Mouse (Mus musculus): Measurements from ENCODE around the gene F8. TPM values are rescaled to one million over a fixed set of nuclear protein-coding genes. Genes with fewer than 3 reads are reported as not detected.

Gene F8
- polyA plus RNA-seq (2016; fragmentation: Nextera tagmentation; extraction: Ambion mirVana): 0.69 and 0.74 TPM in 2 replicates

DNA sequence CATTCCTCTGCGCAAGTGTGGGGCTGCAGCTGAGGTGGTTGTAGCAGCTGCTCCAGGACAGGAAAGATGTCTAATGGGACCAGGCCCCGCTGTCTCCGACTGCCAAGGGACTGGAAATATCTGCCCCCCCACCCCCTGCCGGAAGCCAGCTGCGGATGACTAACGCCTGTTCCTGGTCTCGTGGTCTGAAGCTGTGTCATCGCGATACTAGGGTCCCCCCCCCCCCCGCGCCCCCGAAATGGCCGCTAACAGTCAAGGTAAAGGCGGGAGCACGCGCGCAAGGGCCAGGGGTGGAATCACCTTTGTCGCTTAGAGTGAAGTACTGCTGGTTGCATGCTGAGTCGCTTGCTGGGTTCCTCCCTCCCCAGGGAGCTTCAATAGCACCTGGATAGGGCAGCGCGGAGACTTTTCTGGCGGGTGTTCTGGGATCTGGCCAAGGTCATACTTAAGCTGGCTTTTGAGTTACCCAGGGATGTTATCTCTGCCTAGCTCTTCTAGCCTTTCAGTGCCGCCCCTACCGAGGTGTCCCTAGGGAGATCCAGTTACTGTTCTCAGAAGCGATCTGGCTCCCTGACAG is at the start of gene F8, which contains the start of gene Fundc2:
Gene F8, minus strand, starts transcription at position 421 of the 577 bp plus-strand sequence.
Gene Fundc2, plus strand, starts transcription at position 205 of the 577 bp plus-strand sequence.
- no peaks in the 10 kb centered on the region for H3K27me3 ChIP-seq (ENCODE audit: poor library complexity, severe bottlenecking)
- no peaks in the 10 kb centered on the region for H3K36me3 ChIP-seq (replicated peaks)
- WGBS: 15% methylated on average over 22 of the region's 25 CpGs
- DNase-seq (ENCODE audit: extremely low spot score, low spot score): peak; percentile 76
- no peaks in the 10 kb centered on the region for H3K4me1 ChIP-seq
- H3K27ac ChIP-seq: peak within 1 kb of the TSS; percentile 87
- H3K9me3 ChIP-seq: no peaks in the 10 kb centered on the region
- peak within 1 kb of the TSS; percentile 56 for H3K4me3 ChIP-seq

DNA sequence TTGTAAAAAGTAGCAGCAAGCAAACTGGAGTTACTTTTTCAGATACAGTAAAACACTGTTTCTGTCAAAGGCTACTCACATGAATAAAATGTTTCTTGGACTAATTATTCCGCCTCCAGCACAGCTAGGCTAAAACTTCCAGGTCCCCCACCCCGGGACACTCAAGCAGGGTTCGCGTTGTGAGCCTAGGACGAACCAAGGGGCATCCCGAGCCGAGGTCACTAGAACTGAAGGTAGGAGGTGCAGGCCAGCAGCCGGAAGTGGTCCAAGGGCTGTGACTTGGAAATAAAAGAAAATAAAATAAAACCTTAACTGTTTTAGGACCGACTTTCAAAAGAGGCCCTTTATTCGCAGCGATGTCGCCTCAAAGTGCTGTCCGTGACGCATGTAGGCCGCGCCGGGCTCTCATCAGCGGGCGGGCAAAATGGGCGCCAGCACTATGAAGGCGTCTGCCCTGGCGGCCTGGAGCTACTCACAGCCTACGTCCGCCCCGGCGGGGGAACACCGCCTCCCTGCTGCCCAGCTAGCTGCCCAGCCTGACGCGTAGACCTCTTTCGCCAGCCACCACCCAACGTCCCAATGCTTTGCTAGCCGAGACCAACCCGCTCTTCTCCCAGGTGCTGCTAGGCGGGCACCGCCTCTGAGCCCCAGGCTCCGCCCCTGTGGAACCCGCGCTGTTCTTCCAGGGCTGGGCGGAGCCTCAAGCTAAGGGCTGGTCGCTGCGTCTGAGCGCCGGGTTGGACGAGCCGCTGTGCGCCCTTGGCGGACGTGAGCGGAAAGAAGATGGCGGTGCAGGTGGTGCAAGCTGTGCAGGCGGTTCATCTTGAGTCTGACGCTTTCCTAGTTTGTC is 33.7 kb upstream of the F8 start, which contains the start of the genes Cmc4, Mtcp1 and Brcc3:
Gene Cmc4, minus strand, starts transcription at position 649 of the 850 bp plus-strand sequence.
Gene Mtcp1, minus strand, starts transcription at position 653 of the 850 bp plus-strand sequence.
Gene Brcc3, plus strand, starts transcription at position 693 of the 850 bp plus-strand sequence.
- H3K36me3 ChIP-seq (replicated peaks): peaks cover 4% of the 10 kb centered on the region; the same call in 1 of the 2 replicates

DNA sequence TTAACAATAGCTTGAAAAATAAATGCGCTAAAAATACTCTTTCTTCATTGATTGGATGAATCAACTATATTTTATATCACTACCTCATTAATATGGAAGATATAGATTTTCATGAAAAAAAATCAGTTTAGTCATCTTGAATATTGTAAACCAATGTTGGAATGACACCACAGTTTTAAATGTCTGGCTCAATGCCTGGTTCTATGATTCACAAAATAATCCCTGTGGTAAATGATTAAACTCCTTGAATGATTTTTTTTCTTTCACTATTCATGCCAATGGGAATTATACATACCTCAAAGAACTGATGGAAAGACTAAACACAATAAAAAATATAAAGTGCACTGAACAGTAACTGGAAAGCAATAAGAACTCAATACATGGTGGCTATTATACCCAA is 27.3 kb upstream of the F8 start:
- Histone ChIP-seq H3K4me1 (no peaks in the 10 kb centered on the region), H3K36me3 (replicated peaks) (no peaks in the 10 kb centered on the region), H3K4me3 (no peak overlapping the region), H3K27ac (no peak overlapping the region), H3K9me3 (no peaks in the 10 kb centered on the region), H3K27me3 (ENCODE audit: poor library complexity, severe bottlenecking) (no peaks in the 10 kb centered on the region)
- DNase-seq (ENCODE audit: extremely low spot score, low spot score): no peak
- WGBS: 84% methylated on average over 1 of the region's 1 CpGs

More for the DNA sequence above, 33.7 kb upstream of the F8 start, which contains the start of the genes Cmc4, Mtcp1 and Brcc3:
- WGBS: 11% methylated on average over 52 of the region's 52 CpGs
- H3K4me1 ChIP-seq: 0 out of 2 replicates have a peak, but pooled peaks cover 3% of the 10 kb centered on the region
- no peaks in the 10 kb centered on the region for H3K27me3 ChIP-seq (ENCODE audit: poor library complexity, severe bottlenecking)
- DNase-seq (ENCODE audit: extremely low spot score, low spot score): peak; percentile 82
- H3K27ac ChIP-seq: peak within 1 kb of the TSS; percentile 90
- no peaks in the 10 kb centered on the region for H3K9me3 ChIP-seq
- H3K4me3 ChIP-seq: peak within 1 kb of the TSS; percentile 57

DNA sequence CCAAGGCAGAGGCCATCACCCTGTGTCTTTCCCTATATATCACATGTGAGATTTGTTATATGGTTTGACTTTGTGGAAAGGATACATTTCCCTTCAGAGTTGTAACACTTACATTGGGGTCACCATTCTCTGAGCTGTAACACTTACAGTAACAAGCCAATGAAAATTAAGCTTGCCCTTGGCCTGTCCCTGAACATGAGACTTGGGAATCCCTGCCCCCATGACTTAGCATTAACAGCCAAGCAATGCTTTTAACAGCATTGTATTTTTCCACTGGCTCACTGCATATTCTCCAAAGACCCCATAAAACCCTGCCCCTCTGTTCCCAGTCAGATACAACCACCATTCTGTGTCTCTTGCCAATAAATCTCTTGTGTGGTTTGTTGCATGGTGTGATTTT is 20.9 kb upstream of the F8 start:
- Histone ChIP-seq H3K36me3 (replicated peaks) (0 out of 2 replicates have a peak, but pooled peaks cover 2% of the 10 kb centered on the region), H3K4me1 (no peaks in the 10 kb centered on the region), H3K27me3 (ENCODE audit: poor library complexity, severe bottlenecking) (no peaks in the 10 kb centered on the region), H3K4me3 (no peak overlapping the region), H3K9me3 (no peaks in the 10 kb centered on the region), H3K27ac (no peak overlapping the region)
- no peak for DNase-seq (ENCODE audit: extremely low spot score, low spot score)

DNA sequence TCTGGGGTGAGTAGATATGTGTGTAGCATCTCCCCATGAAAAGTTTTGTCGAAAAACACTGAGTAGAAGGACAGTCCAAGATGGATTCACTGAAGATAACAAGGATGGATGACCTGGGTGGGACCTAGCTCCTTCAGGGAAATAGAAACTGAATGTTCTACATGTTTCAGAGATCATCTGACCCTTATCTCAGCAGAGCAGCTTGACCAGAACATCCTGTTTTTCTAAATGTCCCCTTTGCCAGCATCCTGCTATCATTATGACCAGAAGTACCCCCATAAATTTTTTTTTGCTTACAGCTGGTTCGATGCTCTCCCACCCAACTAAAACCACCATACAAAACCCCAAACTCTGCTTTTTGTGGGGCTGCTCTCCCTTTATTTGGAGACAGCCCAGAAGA is 20.3 kb upstream of the F8 start:
- Histone ChIP-seq H3K27me3 (ENCODE audit: poor library complexity, severe bottlenecking) (no peaks in the 10 kb centered on the region), H3K4me3 (no peak overlapping the region), H3K4me1 (no peaks in the 10 kb centered on the region), H3K36me3 (replicated peaks) (0 out of 2 replicates have a peak, but pooled peaks cover 2% of the 10 kb centered on the region), H3K9me3 (no peaks in the 10 kb centered on the region), H3K27ac (no peak overlapping the region)
- DNase-seq (ENCODE audit: extremely low spot score, low spot score): no peak
- WGBS: 83% methylated on average over 2 of the region's 2 CpGs

DNA sequence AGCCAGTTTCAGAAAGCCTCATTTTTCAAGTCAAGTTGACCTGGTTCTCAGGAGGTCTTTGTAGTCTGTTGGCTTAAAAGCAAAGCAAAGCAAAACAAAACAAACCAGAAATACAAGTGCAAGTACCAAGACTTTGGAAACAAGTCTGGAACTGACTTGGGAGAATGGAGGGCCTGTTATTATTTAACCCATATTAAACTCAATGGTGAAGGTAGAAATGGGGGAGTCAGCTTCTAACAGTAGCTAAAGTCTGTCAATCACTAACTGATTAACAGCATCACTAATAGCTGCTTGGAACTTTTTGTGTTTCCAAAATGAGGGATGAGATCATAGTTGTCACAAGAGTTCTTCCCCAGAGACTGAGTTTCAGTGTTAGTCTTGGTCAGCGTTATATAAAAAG is 17.1 kb upstream of the F8 start:
- 90% methylated on average over 1 of the region's 1 CpGs for WGBS
- Histone ChIP-seq H3K27ac (no peak overlapping the region), H3K9me3 (no peaks in the 10 kb centered on the region), H3K27me3 (ENCODE audit: poor library complexity, severe bottlenecking) (no peaks in the 10 kb centered on the region), H3K4me1 (no peaks in the 10 kb centered on the region), H3K36me3 (replicated peaks) (peaks cover 7% of the 10 kb centered on the region; the same call in 1 of the 2 replicates), H3K4me3 (no peak overlapping the region)
- no peak for DNase-seq (ENCODE audit: extremely low spot score, low spot score)

DNA sequence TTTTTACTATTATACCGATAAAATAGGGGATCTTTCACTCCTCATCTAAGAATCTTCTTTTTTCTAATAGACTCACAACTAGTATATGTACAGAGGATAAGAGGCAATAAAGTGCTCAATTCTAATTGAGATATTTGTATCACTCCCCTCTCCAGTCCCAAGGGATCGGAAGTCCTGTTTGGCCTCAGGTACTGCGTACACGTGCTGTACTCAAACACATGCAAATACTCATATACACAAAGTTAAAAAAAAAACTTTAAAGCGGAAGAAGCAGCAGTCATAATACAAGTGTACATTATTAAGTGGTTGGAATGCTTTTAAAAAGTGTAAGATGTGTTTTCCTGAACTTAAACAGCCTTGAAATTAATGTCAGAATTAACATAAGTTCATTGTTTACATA is 716 bp downstream of the F8 start:
- H3K27ac ChIP-seq: peak overlapping the region; percentile 87
- H3K36me3 ChIP-seq (replicated peaks): no peaks in the 10 kb centered on the region
- H3K4me1 ChIP-seq: no peaks in the 10 kb centered on the region
- H3K9me3 ChIP-seq: no peaks in the 10 kb centered on the region
- no peak for DNase-seq (ENCODE audit: extremely low spot score, low spot score)
- H3K27me3 ChIP-seq (ENCODE audit: poor library complexity, severe bottlenecking): no peaks in the 10 kb centered on the region
- peak overlapping the region; percentile 56 for H3K4me3 ChIP-seq
- WGBS: 74% methylated on average over 5 of the region's 5 CpGs

DNA sequence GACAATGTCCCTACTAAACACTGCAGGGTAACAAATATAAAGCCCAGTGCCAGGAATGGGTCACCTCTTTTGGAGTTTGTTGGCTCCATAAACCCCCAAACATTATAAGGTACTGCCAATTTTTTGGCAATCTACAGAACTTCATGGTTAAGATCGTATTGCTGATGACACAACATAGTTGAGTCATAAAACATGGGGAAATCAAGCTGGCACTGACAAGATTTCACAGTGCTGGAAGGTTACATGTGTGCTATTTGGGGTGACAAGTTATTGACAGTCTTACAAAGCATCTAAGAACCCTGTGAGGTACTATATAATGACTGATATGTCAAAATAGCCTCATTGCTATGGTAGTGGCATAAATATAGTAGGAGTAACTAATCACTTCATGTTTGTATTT is 1.2 kb downstream of the F8 start:
- H3K9me3 ChIP-seq: no peaks in the 10 kb centered on the region
- WGBS: 86% methylated on average over 1 of the region's 1 CpGs
- no peaks in the 10 kb centered on the region for H3K4me1 ChIP-seq
- no peak overlapping the region for H3K4me3 ChIP-seq
- no peak for DNase-seq (ENCODE audit: extremely low spot score, low spot score)
- no peak overlapping the region for H3K27ac ChIP-seq
- no peaks in the 10 kb centered on the region for H3K36me3 ChIP-seq (replicated peaks)
- H3K27me3 ChIP-seq (ENCODE audit: poor library complexity, severe bottlenecking): no peaks in the 10 kb centered on the region

DNA sequence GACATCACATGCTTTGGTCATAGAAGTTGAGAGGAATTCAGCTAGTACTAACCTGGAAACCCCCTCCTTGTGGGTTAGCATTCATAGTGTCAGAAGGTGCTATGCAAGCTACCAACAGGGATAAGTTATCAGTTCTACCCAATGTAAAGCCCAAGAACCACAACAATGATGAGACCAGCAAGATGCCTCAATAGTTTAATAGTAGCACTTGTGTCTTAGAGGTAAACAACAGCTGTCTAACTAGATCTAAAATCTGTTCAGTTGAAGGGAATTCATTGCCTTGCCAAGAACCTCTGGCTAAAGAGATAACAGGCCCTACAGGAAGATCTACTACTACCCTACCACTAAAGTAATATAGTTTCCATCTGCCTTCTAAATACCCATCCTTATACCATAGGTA is 5.6 kb downstream of the F8 start:
- Histone ChIP-seq H3K27ac (no peak overlapping the region), H3K4me1 (no peaks in the 10 kb centered on the region)
- no peak for DNase-seq (ENCODE audit: extremely low spot score, low spot score)

DNA sequence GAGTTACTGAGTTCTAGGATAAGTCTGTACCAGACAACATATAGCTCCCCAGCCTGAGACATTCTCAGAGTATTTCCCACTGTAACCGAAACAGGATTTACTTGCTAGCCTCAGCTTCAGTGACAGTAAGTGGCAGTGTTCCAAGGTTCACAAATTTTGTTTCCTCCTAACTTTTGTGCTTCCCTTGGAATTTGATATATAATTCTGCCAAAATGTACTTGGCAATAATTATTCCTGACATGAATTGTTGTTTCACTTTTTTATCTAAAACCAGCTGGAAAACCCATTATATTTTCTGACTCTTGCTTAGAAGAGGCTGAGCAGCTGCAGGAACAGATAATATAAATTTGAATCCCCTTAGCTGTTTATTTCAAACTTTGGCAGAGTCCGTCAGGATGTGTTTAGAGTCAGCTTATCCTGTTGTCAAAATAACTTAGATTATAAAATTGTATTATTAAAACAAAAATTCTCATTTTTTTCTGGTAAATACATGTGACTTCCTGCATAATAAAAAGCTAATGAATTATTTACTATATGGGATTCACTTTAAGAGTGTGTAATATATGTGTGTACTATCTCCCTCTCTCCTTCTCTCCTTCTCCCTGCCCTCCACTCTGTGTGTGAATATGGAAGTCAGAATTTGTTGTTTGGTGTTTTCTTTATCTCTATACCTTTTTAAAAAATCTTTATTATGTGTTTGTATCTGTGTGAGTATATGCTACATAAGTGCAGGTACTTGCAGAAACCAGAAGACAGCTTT is 9.6 kb downstream of the F8 start:
- WGBS: 87% methylated on average over 2 of the region's 2 CpGs
- Histone ChIP-seq H3K27me3 (ENCODE audit: poor library complexity, severe bottlenecking) (no peaks in the 10 kb centered on the region), H3K4me1 (no peaks in the 10 kb centered on the region)

More for the DNA sequence above, 5.6 kb downstream of the F8 start:
- H3K9me3 ChIP-seq: no peaks in the 10 kb centered on the region
- H3K27me3 ChIP-seq (ENCODE audit: poor library complexity, severe bottlenecking): no peaks in the 10 kb centered on the region
- no peaks in the 10 kb centered on the region for H3K36me3 ChIP-seq (replicated peaks)
- no peak overlapping the region for H3K4me3 ChIP-seq

DNA sequence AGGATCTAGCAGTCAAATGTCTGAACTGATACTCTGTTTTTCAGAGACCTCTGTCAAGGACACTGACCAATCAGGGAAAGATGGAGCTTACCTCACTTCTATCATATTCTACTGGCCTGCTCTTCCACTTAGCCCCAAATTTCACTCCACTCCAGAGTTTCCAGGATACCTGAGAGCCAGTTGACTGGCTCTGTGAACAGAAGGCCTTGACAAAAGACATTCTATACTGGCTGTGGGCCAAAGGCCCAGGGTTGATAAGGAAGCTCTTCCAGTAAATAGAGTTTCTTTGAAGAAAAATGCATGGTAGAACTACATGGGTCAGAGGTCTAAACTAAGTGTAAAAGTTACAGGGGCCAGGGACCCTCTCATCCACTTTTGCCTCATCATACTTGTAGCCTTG is 12.2 kb downstream of the F8 start:
- Histone ChIP-seq H3K27me3 (ENCODE audit: poor library complexity, severe bottlenecking) (no peaks in the 10 kb centered on the region), H3K27ac (no peak overlapping the region), H3K9me3 (no peaks in the 10 kb centered on the region), H3K4me1 (no peaks in the 10 kb centered on the region), H3K36me3 (replicated peaks) (no peaks in the 10 kb centered on the region), H3K4me3 (no peak overlapping the region)
- no peak for DNase-seq (ENCODE audit: extremely low spot score, low spot score)

More for the DNA sequence above, 9.6 kb downstream of the F8 start:
- H3K4me3 ChIP-seq: no peak overlapping the region
- no peaks in the 10 kb centered on the region for H3K9me3 ChIP-seq
- no peak for DNase-seq (ENCODE audit: extremely low spot score, low spot score)
- H3K36me3 ChIP-seq (replicated peaks): no peaks in the 10 kb centered on the region
- H3K27ac ChIP-seq: no peak overlapping the region

DNA sequence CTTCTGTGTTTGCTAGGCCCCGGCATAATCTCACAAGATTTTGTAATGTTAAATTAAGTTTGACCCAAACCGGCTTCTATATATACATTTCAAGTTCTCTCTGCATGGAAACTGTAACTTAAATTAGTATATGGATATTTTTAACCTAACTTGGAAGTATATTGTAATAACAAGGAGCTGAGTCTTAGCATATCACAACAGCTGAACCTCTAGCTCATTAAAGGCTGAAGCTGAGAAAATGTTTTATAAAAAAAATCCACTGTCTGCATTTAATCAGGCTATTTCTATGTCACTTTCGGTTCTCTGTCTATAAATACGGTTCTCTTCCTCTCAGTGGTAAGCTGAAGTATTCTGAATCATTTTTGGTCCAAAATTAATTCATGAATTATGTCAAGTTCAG is 58.9 kb downstream of the F8 start:
- Histone ChIP-seq H3K9me3 (no peaks in the 10 kb centered on the region), H3K4me3 (no peak overlapping the region), H3K27ac (no peak overlapping the region), H3K27me3 (ENCODE audit: poor library complexity, severe bottlenecking) (no peaks in the 10 kb centered on the region), H3K36me3 (replicated peaks) (no peaks in the 10 kb centered on the region), H3K4me1 (no peaks in the 10 kb centered on the region)
- 89% methylated on average over 4 of the region's 4 CpGs for WGBS
- DNase-seq (ENCODE audit: extremely low spot score, low spot score): no peak
